Mouse (Mus musculus) embryonic facial prominence, embryonic 11.5 days (tissue): ENCODE results near the gene Zfp235. TPM values are rescaled to one million over a fixed set of nuclear protein-coding genes. Genes with fewer than 3 reads are reported as not detected.

Experiments
- ATAC-seq: fragments of 200-750 bp; cut with Nextera tagmentation; replicated peaks from 2 replicates; pipeline ENCODE4 v1.8.0; 2017; ENCODE audit warnings: low read depth; ENCODE audit not compliant: insufficient number of reproducible peaks, low FRiP score, low TSS enrichment
- DNase-seq: peaks from one replicate; pipeline ENCODE4 v3.0.0-alpha.2; 2015; ENCODE audit warnings: low spot score
- H3K27ac ChIP-seq: fragments of 300-500 bp; sonication (generic); replicated peaks from 2 replicates; pipeline ENCODE4 v1.5.1; 2014; ENCODE audit warnings: mild to moderate bottlenecking, low read depth, low read length, control low read depth
- H3K27me3 ChIP-seq: fragments of 300-500 bp; sonication (generic); 2 replicates; pipeline ENCODE4 v1.6.1; 2014; ENCODE audit warnings: mild to moderate bottlenecking, low read length, moderate library complexity, mixed read lengths; ENCODE audit not compliant: control insufficient read depth, insufficient read depth
- H3K36me3 ChIP-seq: fragments of 300-500 bp; sonication (generic); replicated peaks from 2 replicates; pipeline ENCODE4 v1.6.1; 2014; ENCODE audit warnings: low read depth, mild to moderate bottlenecking, low read length, moderate library complexity, mixed read lengths; ENCODE audit not compliant: control insufficient read depth, insufficient read depth
- H3K4me1 ChIP-seq: fragments of 300-500 bp; sonication (generic); 2 replicates; pipeline ENCODE4 v1.6.1; 2014; ENCODE audit warnings: low read length, mixed read lengths; ENCODE audit not compliant: control insufficient read depth, insufficient read depth
- H3K4me2 ChIP-seq: fragments of 300-500 bp; sonication (generic); 2 replicates; pipeline ENCODE4 v1.6.1; 2014; ENCODE audit warnings: low read depth, mild to moderate bottlenecking, control low read depth, low read length, moderate library complexity
- H3K4me3 ChIP-seq: fragments of 300-500 bp; sonication (generic); 2 replicates; pipeline ENCODE4 v1.5.1; 2014; ENCODE audit warnings: low read depth, low read length, control low read depth
- H3K9ac ChIP-seq: fragments of 300-500 bp; sonication (generic); replicated peaks from 2 replicates; pipeline ENCODE4 v1.6.1; 2014; ENCODE audit warnings: mild to moderate bottlenecking, control low read depth, low read length
- H3K9me3 ChIP-seq: fragments of 300-500 bp; sonication (generic); replicated peaks from 2 replicates; pipeline ENCODE4 v1.6.1; 2016; ENCODE audit warnings: mild to moderate bottlenecking, low read length, inconsistent platforms, mixed read lengths; ENCODE audit not compliant: control insufficient read depth
- WGBS: fragments of 180-500 bp; shearing (Covaris S2); extraction: QIAGEN DNeasy Blood & Tissue Kit; methylation state at CpG from one replicate; pipeline ENCODE4 v1.1.7; 2014; 5-methylcytosine and 5-hydroxymethylcytosine counted together
- polyA plus RNA-seq: library from polyadenylated mRNA; unstranded; fragments of >200 nt; fragmentation: Nextera tagmentation; extraction: Ambion mirVana; gene quantifications from 2 replicates; pipeline ENCODE4 v1.2.1, GENCODE M21; 2014

Zfp235 gene
- polyA plus RNA-seq: 16.7 and 17.3 TPM in 2 replicates

GRCm38 (mm10) chr7:24133996-24134828 lies at the start of gene Zfp235:
Zfp235 (plus strand) TSS chr7:24134169.
- Histone ChIP-seq H3K9me3 (no peaks in the 10 kb centered on the region), H3K27me3 (no peaks in the 10 kb centered on the region), H3K4me1 (no peaks in the 10 kb centered on the region), H3K36me3 (no peaks in the 10 kb centered on the region), H3K9ac (peak within 1 kb of the TSS; percentile 64), H3K27ac (no peak within 1 kb of the TSS), H3K4me3 (peak within 1 kb of the TSS; percentile 51), H3K4me2 (peak within 1 kb of the TSS; percentile 42)
- WGBS: 3% methylated on average over 32 of the region's 32 CpGs
- ATAC-seq (peak; percentile 90), DNase-seq (peak; percentile 93)

- 92% methylated on average over 4 of the region's 4 CpGs for WGBS
- ATAC-seq (no peak), DNase-seq (no peak)
- 0 out of 2 replicates have a peak, but pooled peaks cover 2% of the 10 kb centered on the region for H3K9me3 ChIP-seq
- no peak overlapping the region for H3K4me2 ChIP-seq
- H3K4me3 ChIP-seq: no peak overlapping the region
- peaks cover 2% of the 10 kb centered on the region; the same call in 1 of the 2 replicates for H3K36me3 ChIP-seq
- H3K27me3 ChIP-seq: no peaks in the 10 kb centered on the region
- no peaks in the 10 kb centered on the region for H3K4me1 ChIP-seq
- H3K27ac ChIP-seq: no peak overlapping the region
- no peak overlapping the region for H3K9ac ChIP-seq
These were observed 47.1 kb upstream of the Zfp235 start for GRCm38 (mm10) chr7:24086871-24087270.

- Histone ChIP-seq H3K9ac (no peak overlapping the region), H3K27me3 (no peaks in the 10 kb centered on the region), H3K27ac (no peak overlapping the region), H3K4me3 (no peak overlapping the region), H3K4me2 (no peak overlapping the region), H3K4me1 (no peaks in the 10 kb centered on the region), H3K9me3 (no peaks in the 10 kb centered on the region), H3K36me3 (peaks cover 2% of the 10 kb centered on the region; the same call in 1 of the 2 replicates)
- no peak for ATAC-seq
- WGBS: 92% methylated on average over 12 of the region's 12 CpGs
- DNase-seq: no peak
These were observed 46.4 kb upstream of the Zfp235 start for GRCm38 (mm10) chr7:24087485-24088125.

GRCm38 (mm10) chr7:24104403-24104802 lies 29.6 kb upstream of the Zfp235 start:
- H3K9me3 ChIP-seq: peaks cover 40% of the 10 kb centered on the region
- H3K27me3 ChIP-seq: no peaks in the 10 kb centered on the region
- DNase-seq (no peak), ATAC-seq (no peak)
- 95% methylated on average over 9 of the region's 9 CpGs for WGBS
- H3K9ac ChIP-seq: no peak overlapping the region
- H3K4me2 ChIP-seq: no peak overlapping the region
- H3K4me1 ChIP-seq: no peaks in the 10 kb centered on the region
- no peak overlapping the region for H3K4me3 ChIP-seq
- no peak overlapping the region for H3K27ac ChIP-seq
- peaks cover 64% of the 10 kb centered on the region for H3K36me3 ChIP-seq

- DNase-seq (no peak), ATAC-seq (no peak)
- H3K4me3 ChIP-seq: no peak overlapping the region
- H3K27me3 ChIP-seq: no peaks in the 10 kb centered on the region
- H3K27ac ChIP-seq: no peak overlapping the region
- H3K36me3 ChIP-seq: peaks cover 64% of the 10 kb centered on the region
- H3K4me2 ChIP-seq: no peak overlapping the region
- H3K9me3 ChIP-seq: peaks cover 40% of the 10 kb centered on the region
- no peaks in the 10 kb centered on the region for H3K4me1 ChIP-seq
- H3K9ac ChIP-seq: no peak overlapping the region
- 95% methylated on average over 18 of the region's 18 CpGs for WGBS
These were observed 28.7 kb upstream of the Zfp235 start for GRCm38 (mm10) chr7:24105144-24105703.

- Histone ChIP-seq H3K27me3 (no peaks in the 10 kb centered on the region), H3K36me3 (peaks cover 19% of the 10 kb centered on the region), H3K27ac (no peak overlapping the region), H3K4me1 (no peaks in the 10 kb centered on the region), H3K9me3 (peaks cover 15% of the 10 kb centered on the region), H3K9ac (no peak overlapping the region), H3K4me2 (no peak overlapping the region), H3K4me3 (no peak overlapping the region)
- 95% methylated on average over 7 of the region's 7 CpGs for WGBS
- no peak for ATAC-seq
- DNase-seq: no peak
These were observed 23.1 kb upstream of the Zfp235 start for GRCm38 (mm10) chr7:24110839-24111238.

GRCm38 (mm10) chr7:24111772-24112155 lies 22.2 kb upstream of the Zfp235 start:
- peaks cover 5% of the 10 kb centered on the region for H3K9me3 ChIP-seq
- no peaks in the 10 kb centered on the region for H3K27me3 ChIP-seq
- peak overlapping the region; percentile 75 for H3K4me2 ChIP-seq
- H3K27ac ChIP-seq: no peak overlapping the region
- peak overlapping the region; percentile 63 for H3K4me3 ChIP-seq
- no peak for DNase-seq
- peak; percentile 82 for ATAC-seq
- H3K36me3 ChIP-seq: peaks cover 10% of the 10 kb centered on the region
- 3% methylated on average over 9 of the region's 9 CpGs for WGBS
- H3K4me1 ChIP-seq: no peaks in the 10 kb centered on the region
- peak overlapping the region; percentile 75 for H3K9ac ChIP-seq
